Mouse (Mus musculus) forebrain, embryonic 16.5 days (tissue): ENCODE data around the gene Ormdl2. TPM values are rescaled to one million over a fixed set of nuclear protein-coding genes. Genes with fewer than 3 reads are reported as not detected.

Experiments used
- ATAC-seq: fragments of 200-750 bp; cut with Nextera tagmentation; 2 replicates; pipeline ENCODE4 v1.8.0; 2017; ENCODE audit warnings: mild to moderate bottlenecking, moderate library complexity
- H3K27ac ChIP-seq: fragments of 300-500 bp; sonication (generic); 2 replicates; pipeline ENCODE4 v1.5.1; 2014; ENCODE audit warnings: low read length, control low read depth
- H3K27me3 ChIP-seq: fragments of 300-500 bp; sonication (generic); replicated peaks from 2 replicates; pipeline ENCODE4 v1.6.1; 2014; ENCODE audit warnings: low read length; ENCODE audit not compliant: control insufficient read depth, insufficient read depth
- H3K36me3 ChIP-seq: fragments of 300-500 bp; sonication (generic); 2 replicates; pipeline ENCODE4 v1.6.1; 2014; ENCODE audit not compliant: control insufficient read depth, insufficient read depth
- H3K4me1 ChIP-seq: fragments of 300-500 bp; sonication (generic); replicated peaks from 2 replicates; pipeline ENCODE4 v1.6.1; 2014; ENCODE audit warnings: low read length; ENCODE audit not compliant: control insufficient read depth, insufficient read depth
- H3K4me2 ChIP-seq: fragments of 300-500 bp; sonication (generic); 2 replicates; pipeline ENCODE4 v1.6.1; 2014; ENCODE audit warnings: mild to moderate bottlenecking, low read length, control low read depth
- H3K4me3 ChIP-seq: fragments of 300-500 bp; sonication (generic); replicated peaks from 2 replicates; pipeline ENCODE4 v1.5.1; 2014; ENCODE audit warnings: mild to moderate bottlenecking, low read length, control low read depth
- H3K9ac ChIP-seq: fragments of 300-500 bp; sonication (generic); replicated peaks from 2 replicates; pipeline ENCODE4 v1.6.1; 2014; ENCODE audit warnings: low read depth, low read length, control low read depth
- H3K9me3 ChIP-seq: fragments of 300-500 bp; sonication (generic); 2 replicates; pipeline ENCODE4 v1.6.1; 2016; ENCODE audit warnings: low read length; ENCODE audit not compliant: control insufficient read depth
- WGBS: fragments of 180-500 bp; shearing (Covaris S2); extraction: QIAGEN DNeasy Blood & Tissue Kit; methylation state at CpG from one replicate; pipeline ENCODE4 v1.1.7; 2014; 5-methylcytosine and 5-hydroxymethylcytosine counted together
- polyA plus RNA-seq: library from polyadenylated mRNA; unstranded; fragments of >200 nt; fragmentation: Nextera tagmentation; extraction: Ambion mirVana; gene quantifications from 2 replicates; pipeline ENCODE4 v1.2.1, GENCODE M21; 2015

Gene Ormdl2
- polyA plus RNA-seq, 1 experiment from 2014 or later, result 20.9 TPM

DNA sequence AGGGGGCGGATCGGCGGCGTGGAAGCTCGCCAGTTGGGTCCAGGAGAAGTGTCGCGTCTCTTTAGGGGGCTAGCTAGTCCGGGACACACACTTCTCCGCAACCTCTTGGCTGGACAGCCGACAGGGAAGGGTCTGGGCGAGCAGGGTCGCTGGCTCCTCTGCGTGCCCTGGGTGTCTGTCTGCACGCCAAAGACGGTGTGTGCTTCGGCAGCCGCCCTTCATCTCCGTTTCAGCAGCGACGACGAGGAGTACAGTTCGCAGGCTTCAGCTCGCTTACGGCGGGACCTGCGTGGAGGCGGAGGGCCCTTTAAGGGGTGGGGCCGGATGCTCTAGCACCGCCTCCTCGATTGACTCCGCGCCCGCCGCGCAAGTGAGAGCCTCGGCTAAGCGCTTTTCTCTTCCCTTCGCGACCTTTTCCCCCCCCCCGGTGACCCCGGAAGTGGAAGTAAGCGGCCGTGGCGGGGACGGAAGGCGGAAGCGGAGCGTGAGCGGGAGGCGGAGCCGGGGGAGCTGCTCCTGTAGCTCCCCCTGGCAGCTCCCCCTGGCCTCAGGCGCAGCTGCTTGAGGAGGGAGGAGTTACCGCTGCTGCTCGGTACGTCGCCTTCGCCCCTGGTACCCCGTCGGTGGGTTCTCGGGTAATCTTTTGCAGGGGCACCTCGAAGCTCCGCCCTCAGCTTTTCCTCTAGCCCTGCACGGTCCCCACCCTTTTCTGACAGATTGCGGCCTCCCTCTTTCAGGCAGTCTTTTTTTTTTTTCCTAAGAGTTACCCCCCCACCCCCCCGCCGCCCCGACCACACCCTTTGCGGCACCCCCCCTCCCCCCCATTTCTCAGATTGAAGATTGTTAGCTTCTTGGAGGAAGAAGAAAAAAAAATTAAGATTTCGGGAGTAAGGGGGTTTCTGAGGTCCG lies 16.1 kb downstream of the Ormdl2 start:
- Histone ChIP-seq H3K4me1 (peaks cover 53% of the 10 kb centered on the region), H3K36me3 (no peaks in the 10 kb centered on the region), H3K4me2 (peak overlapping the region; percentile 87), H3K9ac (peak overlapping the region; percentile 85), H3K27ac (peak overlapping the region; percentile 98), H3K4me3 (peak overlapping the region; percentile 87), H3K9me3 (no peaks in the 10 kb centered on the region), H3K27me3 (no peaks in the 10 kb centered on the region)
- under 1% methylated on average over 57 of the region's 70 CpGs for WGBS
- peak; percentile 93 for ATAC-seq

DNA sequence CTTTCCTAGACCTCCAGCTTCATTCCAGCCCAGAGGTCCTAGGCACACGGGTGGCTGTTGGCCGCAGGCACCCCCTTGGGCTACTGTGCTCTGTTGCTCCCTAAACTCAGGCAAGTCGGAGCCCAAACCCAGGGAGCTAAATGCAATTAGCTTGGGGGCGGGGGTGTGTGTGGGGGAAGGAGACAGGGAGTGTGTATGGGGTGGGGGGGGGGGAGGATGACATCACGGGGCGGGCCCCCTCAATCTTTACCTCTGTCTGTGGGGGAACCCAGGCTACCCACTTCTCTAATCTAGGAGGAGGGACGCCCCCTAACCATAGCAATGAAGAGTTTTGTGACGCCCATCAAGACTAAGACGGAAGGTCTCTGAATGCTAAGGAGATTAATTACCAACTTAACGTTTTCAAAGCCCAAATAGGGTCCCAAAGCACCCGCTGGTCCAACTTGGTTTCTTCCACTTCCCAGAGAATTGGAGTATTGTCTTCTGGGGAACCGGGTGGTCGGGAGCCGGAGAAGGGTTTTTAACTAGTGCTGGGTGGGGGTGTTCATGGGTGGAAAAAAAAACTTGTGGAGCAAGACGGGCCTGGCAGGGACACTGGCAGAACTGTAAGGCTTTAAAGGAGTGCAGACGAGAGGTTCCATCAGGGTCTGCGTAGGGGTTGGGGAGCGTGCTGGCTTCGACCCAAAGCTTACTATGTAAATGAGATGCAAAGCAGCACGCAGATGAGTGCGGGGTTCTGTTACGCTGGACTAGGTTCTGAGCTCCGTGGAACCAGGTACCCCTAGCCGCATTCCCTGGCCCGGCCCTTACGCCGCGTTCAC lies 17.0 kb downstream of the Ormdl2 start, which contains the start of gene Tmem198b:
Tmem198b (minus strand) TSS at position 100 of the 821 bp plus-strand sequence.
- no peaks in the 10 kb centered on the region for H3K9me3 ChIP-seq
- WGBS, result under 1% methylated on average over 28 of the region's 28 CpGs
- peak within 1 kb of the TSS; percentile 87 for H3K4me2 ChIP-seq
- H3K27ac ChIP-seq, result peak within 1 kb of the TSS; percentile 98
- H3K9ac ChIP-seq, result peak within 1 kb of the TSS; percentile 85
- no peaks in the 10 kb centered on the region for H3K27me3 ChIP-seq
- peaks cover 49% of the 10 kb centered on the region for H3K4me1 ChIP-seq
- no peaks in the 10 kb centered on the region for H3K36me3 ChIP-seq
- H3K4me3 ChIP-seq, result peak within 1 kb of the TSS; percentile 87
- peak; percentile 70 for ATAC-seq

DNA sequence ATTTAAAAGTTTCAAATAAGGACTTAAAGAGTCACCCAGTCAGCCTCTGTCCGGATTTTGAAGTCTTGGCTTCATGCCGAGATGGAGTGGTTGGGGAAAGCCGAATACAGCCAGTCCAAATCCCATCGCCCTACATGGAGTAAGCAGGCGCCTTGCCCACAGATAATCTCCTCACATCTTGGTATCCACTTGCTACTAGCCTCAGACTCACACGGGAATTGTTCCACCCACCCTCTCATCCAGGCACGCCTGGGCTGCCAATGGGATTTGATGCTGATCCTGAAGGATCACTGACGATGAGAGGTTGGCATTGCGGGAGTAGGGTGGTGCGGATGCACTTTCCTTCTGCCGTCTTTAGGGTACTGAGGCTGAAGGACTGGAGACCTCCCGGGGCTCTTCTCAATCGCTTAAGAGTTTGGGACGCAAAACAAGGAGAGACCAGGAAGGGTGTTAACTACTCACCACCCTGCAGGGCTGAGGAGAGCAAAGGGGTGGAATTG lies 17.6 kb downstream of the Ormdl2 start, which contains the start of gene Dnajc14:
Dnajc14 (plus strand) TSS at position 292 of the 500 bp plus-strand sequence.
- H3K27ac ChIP-seq, result peak within 1 kb of the TSS; percentile 98
- peak within 1 kb of the TSS; percentile 87 for H3K4me2 ChIP-seq
- no peaks in the 10 kb centered on the region for H3K9me3 ChIP-seq
- under 1% methylated on average over 14 of the region's 14 CpGs for WGBS
- H3K9ac ChIP-seq, result peak within 1 kb of the TSS; percentile 85
- no peaks in the 10 kb centered on the region for H3K36me3 ChIP-seq
- no peaks in the 10 kb centered on the region for H3K27me3 ChIP-seq
- peaks cover 43% of the 10 kb centered on the region for H3K4me1 ChIP-seq
- peak within 1 kb of the TSS; percentile 87 for H3K4me3 ChIP-seq
- ATAC-seq, result peak; percentile 27

DNA sequence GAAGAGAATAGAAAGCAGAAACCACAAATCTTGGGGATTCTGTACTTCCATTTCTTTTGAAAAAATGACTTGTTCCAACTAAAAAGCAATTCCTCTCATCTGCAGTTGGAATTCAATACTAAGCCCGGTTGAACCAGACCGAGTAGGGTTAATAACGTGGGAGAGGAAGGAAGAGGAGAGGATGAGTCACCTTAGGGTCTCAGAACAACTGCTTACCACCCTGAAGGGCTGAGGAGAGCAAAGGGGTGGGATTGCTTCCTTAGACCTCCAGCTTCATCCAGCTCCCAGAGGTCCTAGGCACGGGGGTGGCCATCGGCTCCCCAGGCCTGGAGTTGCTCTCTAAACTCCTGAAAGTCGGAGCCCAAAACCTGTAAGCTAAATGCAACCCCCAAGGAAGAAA lies 18.1 kb downstream of the Ormdl2 start:
- H3K27ac ChIP-seq, result peak overlapping the region; percentile 98
- WGBS, result 11% methylated on average over 6 of the region's 6 CpGs
- peak overlapping the region; percentile 85 for H3K9ac ChIP-seq
- no peaks in the 10 kb centered on the region for H3K36me3 ChIP-seq
- ATAC-seq, result no peak
- H3K4me3 ChIP-seq, result peak overlapping the region; percentile 87
- H3K4me1 ChIP-seq, result peaks cover 38% of the 10 kb centered on the region
- no peaks in the 10 kb centered on the region for H3K27me3 ChIP-seq
- H3K4me2 ChIP-seq, result peak overlapping the region; percentile 87
- no peaks in the 10 kb centered on the region for H3K9me3 ChIP-seq

DNA sequence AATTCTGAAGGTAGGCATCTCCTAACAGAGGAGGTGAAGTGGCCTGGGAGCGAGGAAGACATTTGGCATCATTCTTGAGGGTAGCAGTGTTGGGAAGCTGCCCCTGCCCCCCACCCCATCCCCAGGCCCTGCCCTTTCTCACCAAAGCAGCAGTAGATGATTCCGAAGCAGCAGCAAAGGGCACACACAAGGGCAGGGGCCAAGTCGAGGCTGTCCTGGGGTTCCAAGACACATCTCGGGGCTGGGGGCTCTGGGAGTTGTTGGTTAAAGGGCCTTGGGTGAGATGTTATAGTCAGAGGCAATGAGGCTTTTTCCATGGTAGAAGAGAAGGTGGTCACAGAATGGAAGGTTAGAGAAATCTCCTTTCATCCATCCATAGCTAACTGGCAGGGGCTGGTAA lies 18.5 kb downstream of the Ormdl2 start:
- WGBS, result 62% methylated on average over 4 of the region's 4 CpGs
- no peak overlapping the region for H3K27ac ChIP-seq
- no peaks in the 10 kb centered on the region for H3K9me3 ChIP-seq

DNA sequence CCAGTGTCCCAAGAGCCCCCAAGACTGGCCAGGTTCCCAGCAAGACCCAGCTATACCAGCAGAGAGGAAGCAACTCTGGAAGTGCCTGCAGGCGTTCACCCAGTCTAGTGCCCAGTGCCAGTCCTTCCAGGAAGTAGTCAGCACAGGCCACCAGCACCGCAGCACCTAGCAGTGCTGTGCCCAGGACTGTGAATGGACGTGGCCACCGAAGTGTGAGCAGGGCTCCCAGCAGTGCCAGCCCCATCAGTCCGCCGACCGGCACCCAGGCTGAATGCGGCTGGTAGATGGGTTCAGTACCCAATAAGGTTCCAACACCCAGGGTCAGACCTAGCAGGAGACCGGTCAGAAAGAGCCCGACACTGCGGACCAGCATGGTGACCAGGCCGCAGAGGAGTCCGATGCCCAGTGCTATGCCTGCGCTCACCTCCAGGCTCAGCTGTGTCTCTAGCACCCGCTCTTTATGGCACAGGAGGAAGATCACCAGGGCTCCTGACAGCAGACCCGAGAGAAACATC lies 19.4 kb downstream of the Ormdl2 start:
- no peak overlapping the region for H3K9ac ChIP-seq

More for the DNA sequence above, 18.5 kb downstream of the Ormdl2 start:
- Histone ChIP-seq H3K4me3 (no peak overlapping the region; the same call in 1 of the 2 replicates), H3K9ac (peak overlapping the region; percentile 36; the same call in 1 of the 2 replicates), H3K36me3 (no peaks in the 10 kb centered on the region), H3K27me3 (no peaks in the 10 kb centered on the region), H3K4me1 (peaks cover 35% of the 10 kb centered on the region), H3K4me2 (peak overlapping the region; percentile 87)
- ATAC-seq, result no peak

DNA sequence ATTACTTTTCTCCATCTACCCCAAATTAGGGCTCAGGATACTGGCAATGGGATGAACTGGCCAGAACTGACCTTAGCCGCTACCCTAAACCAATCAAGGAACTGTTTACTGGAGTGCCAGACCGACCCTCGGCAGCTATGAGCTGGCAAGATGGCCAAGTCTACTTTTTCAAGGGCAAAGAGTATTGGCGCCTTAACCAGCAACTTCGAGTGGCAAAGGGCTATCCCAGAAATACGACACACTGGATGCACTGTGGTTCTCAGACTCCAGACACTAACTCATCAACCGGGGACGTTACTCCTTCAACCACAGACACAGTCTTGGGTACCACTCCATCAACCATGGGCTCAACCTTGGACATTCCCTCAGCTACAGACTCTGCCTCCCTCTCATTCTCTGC lies 22.8 kb downstream of the Ormdl2 start:
- Histone ChIP-seq H3K27ac (no peak overlapping the region), H3K4me1 (peaks cover 11% of the 10 kb centered on the region), H3K9me3 (no peaks in the 10 kb centered on the region), H3K27me3 (no peaks in the 10 kb centered on the region), H3K4me2 (no peak overlapping the region), H3K4me3 (no peak overlapping the region), H3K9ac (no peak overlapping the region), H3K36me3 (no peaks in the 10 kb centered on the region)
- WGBS, result 92% methylated on average over 8 of the region's 8 CpGs
- ATAC-seq, result no peak

More for the DNA sequence above, 19.4 kb downstream of the Ormdl2 start:
- no peak for ATAC-seq
- peaks cover 26% of the 10 kb centered on the region for H3K4me1 ChIP-seq
- H3K27ac ChIP-seq, result no peak overlapping the region
- H3K36me3 ChIP-seq, result no peaks in the 10 kb centered on the region
- H3K4me3 ChIP-seq, result no peak overlapping the region
- no peak overlapping the region for H3K4me2 ChIP-seq
- WGBS, result 91% methylated on average over 16 of the region's 16 CpGs
- no peaks in the 10 kb centered on the region for H3K27me3 ChIP-seq
- H3K9me3 ChIP-seq, result no peaks in the 10 kb centered on the region

DNA sequence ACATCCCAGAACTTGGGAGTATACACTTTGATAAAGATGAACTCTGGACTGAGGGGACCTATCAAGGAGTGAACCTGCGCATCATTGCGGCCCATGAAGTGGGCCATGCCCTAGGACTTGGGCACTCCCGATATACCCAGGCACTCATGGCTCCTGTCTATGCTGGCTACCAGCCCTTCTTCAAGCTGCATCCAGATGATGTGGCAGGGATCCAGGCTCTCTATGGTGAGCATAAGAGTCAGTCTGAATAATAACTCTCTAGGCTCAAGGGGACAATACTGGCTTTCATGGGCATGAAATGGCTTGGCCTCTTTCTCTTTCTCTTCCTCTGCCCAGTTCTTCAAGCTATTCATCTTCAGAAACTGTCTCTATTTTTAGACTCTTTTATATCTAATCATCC lies 25.9 kb downstream of the Ormdl2 start:
- no peaks in the 10 kb centered on the region for H3K9me3 ChIP-seq
- no peak overlapping the region for H3K27ac ChIP-seq
- no peak overlapping the region for H3K9ac ChIP-seq
- ATAC-seq, result no peak
- 91% methylated on average over 3 of the region's 3 CpGs for WGBS
- H3K4me1 ChIP-seq, result no peaks in the 10 kb centered on the region
- no peaks in the 10 kb centered on the region for H3K27me3 ChIP-seq
- H3K4me2 ChIP-seq, result no peak overlapping the region
- no peaks in the 10 kb centered on the region for H3K36me3 ChIP-seq
- no peak overlapping the region for H3K4me3 ChIP-seq
